Mouse (Mus musculus) frontal cortex, postnatal 14 days (tissue): ENCODE data around the gene Tifa.

ENCODE experiments used
- DNase-seq, 2 experiments: peaks; one replicate each; pipeline ENCODE4 v3.0.0; 2022; ENCODE audit warnings: low spot score in 2 of 2

Gene Tifa

GRCm38 (mm10) chr3:127787032-127787431, 2.6 kb upstream of the Tifa start:
- DNase-seq = no peak

- no peak for DNase-seq
These were observed 1.6 kb upstream of the Tifa start for GRCm38 (mm10) chr3:127788038-127788437.

- no peak for DNase-seq
These were observed 686 bp upstream of the Tifa start for GRCm38 (mm10) chr3:127788919-127789318.

GRCm38 (mm10) chr3:127790234-127791055, 840 bp downstream of the Tifa start:
- no peak for DNase-seq

- DNase-seq = no peak
These were observed 1.5 kb downstream of the Tifa start for GRCm38 (mm10) chr3:127791056-127791483.

GRCm38 (mm10) chr3:127791595-127792561, 2.3 kb downstream of the Tifa start:
- no peak for DNase-seq

GRCm38 (mm10) chr3:127793022-127793421, 3.4 kb downstream of the Tifa start:
- DNase-seq = no peak

GRCm38 (mm10) chr3:127795762-127796161, 6.2 kb downstream of the Tifa start:
- no peak for DNase-seq

- DNase-seq = no peak
These were observed 6.7 kb downstream of the Tifa start for GRCm38 (mm10) chr3:127796271-127796670.

GRCm38 (mm10) chr3:127801162-127801561, 11.6 kb downstream of the Tifa start:
- no peak for DNase-seq

GRCm38 (mm10) chr3:127802814-127803213, 13.2 kb downstream of the Tifa start:
- DNase-seq = no peak

GRCm38 (mm10) chr3:127804439-127804838, 14.8 kb downstream of the Tifa start:
- no peak for DNase-seq

- DNase-seq = no peak
These were observed 15.5 kb downstream of the Tifa start for GRCm38 (mm10) chr3:127805071-127805470.

GRCm38 (mm10) chr3:127805991-127806390, 16.4 kb downstream of the Tifa start:
- no peak for DNase-seq

GRCm38 (mm10) chr3:127807846-127808245, 18.2 kb downstream of the Tifa start:
- DNase-seq = no peak

- no peak for DNase-seq
These were observed 19.5 kb downstream of the Tifa start for GRCm38 (mm10) chr3:127809103-127809502.

GRCm38 (mm10) chr3:127817120-127817683, 27.6 kb downstream of the Tifa start:
- DNase-seq = no peak

GRCm38 (mm10) chr3:127818694-127819663, 29.4 kb downstream of the Tifa start:
- DNase-seq = no peak

- DNase-seq = no peak
These were observed 30.8 kb downstream of the Tifa start for GRCm38 (mm10) chr3:127820400-127820799.

- DNase-seq = no peak
These were observed 31.6 kb downstream of the Tifa start for GRCm38 (mm10) chr3:127821209-127821608.
